Mouse (Mus musculus): ENCODE measurements around the gene Gpr15. TPM values are rescaled to one million over a fixed set of nuclear protein-coding genes. Genes with fewer than 3 reads are reported as not detected.

Gene Gpr15
- polyA plus RNA-seq, 1 experiment from 2014 or later: not detected

DNA sequence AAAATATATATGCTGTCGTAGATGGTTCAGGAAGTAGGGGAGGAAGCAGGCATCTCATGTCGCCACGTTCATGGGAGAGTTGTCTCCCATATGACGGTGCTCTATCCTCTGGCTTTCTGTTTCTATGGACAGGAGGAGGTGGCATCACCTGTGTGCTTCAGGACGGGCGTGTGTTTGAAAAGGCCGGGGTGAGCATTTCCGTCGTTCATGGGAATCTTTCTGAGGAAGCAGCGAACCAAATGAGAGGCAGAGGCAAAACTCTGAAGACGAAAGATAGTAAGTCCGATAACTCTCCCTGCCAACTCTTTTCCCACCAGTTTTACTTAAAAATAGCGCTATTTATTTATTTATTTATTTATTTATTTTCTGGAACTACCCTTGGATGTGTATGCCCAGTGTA is 46.5 kb downstream of the Gpr15 start:
- peak overlapping the region; percentile 92; the same call in 1 of the 2 replicates for H3K4me3 ChIP-seq (ENCODE audit: low read depth, low read length)
- no peaks in the 10 kb centered on the region for H3K27me3 ChIP-seq (ENCODE audit: insufficient read depth, low read length)
- DNase-seq (no peak), ATAC-seq (ENCODE audit: insufficient read depth) (no peak)
- peaks cover 39% of the 10 kb centered on the region for H3K36me3 ChIP-seq (ENCODE audit: insufficient read depth)
- no peaks in the 10 kb centered on the region for H3K4me1 ChIP-seq (ENCODE audit: insufficient read depth)
- no peak overlapping the region; the same call in 1 of the 2 replicates for H3K27ac ChIP-seq (ENCODE audit: low read depth)
- WGBS: 91% methylated on average over 13 of the region's 13 CpGs
- no peak overlapping the region; the same call in 1 of the 2 replicates for H3K9ac ChIP-seq
- TF ChIP-seq CTCF (IDR thresholded peaks at IDR 0.05; ENCODE audit: low read depth): no peak
- H3K4me2 ChIP-seq: no peak overlapping the region
- H3K9me3 ChIP-seq (ENCODE audit: low read depth, low read length): no peaks in the 10 kb centered on the region

- no peak for ATAC-seq (ENCODE audit: insufficient read depth)
- no peak for DNase-seq
- no peak for TF ChIP-seq CTCF (IDR thresholded peaks at IDR 0.05; ENCODE audit: low read depth)
- no peaks in the 10 kb centered on the region for H3K4me1 ChIP-seq (ENCODE audit: insufficient read depth)
- H3K4me2 ChIP-seq: peak overlapping the region; percentile 84
- H3K27ac ChIP-seq (ENCODE audit: low read depth): no peak overlapping the region
- peaks cover 30% of the 10 kb centered on the region for H3K36me3 ChIP-seq (ENCODE audit: insufficient read depth)
- WGBS: 65% methylated on average over 8 of the region's 8 CpGs
- peak overlapping the region; percentile 88 for H3K9ac ChIP-seq
- no peaks in the 10 kb centered on the region for H3K9me3 ChIP-seq (ENCODE audit: low read depth, low read length)
- H3K4me3 ChIP-seq (ENCODE audit: low read depth, low read length): peak overlapping the region; percentile 92
- no peaks in the 10 kb centered on the region for H3K27me3 ChIP-seq (ENCODE audit: insufficient read depth, low read length)
Measured at GRCm38 (mm10) chr16:58671212-58671985, 47.5 kb downstream of the Gpr15 start.

DNA sequence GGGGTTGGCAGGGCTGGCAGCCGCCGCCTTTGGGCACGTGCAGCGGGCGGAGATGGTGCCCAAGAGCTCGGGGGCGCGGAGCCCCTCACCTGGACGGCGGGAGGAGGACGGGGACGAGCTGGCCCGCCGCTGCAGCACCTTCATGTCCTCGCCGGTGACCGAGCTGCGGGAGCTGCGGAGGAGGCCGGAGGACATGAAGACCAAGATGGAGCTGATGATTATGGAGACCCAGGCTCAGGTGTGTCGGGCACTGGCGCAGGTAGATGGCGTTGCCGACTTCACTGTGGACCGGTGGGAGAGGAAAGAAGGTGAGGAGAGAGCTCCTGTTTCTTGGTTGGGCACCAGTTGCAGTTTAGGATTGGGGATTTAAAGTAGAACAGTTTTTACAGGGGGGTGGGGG is 48.2 kb downstream of the Gpr15 start:
- Histone ChIP-seq H3K4me2 (peak overlapping the region; percentile 84), H3K9ac (peak overlapping the region; percentile 88), H3K4me1 (ENCODE audit: insufficient read depth) (no peaks in the 10 kb centered on the region), H3K36me3 (ENCODE audit: insufficient read depth) (peaks cover 24% of the 10 kb centered on the region), H3K4me3 (ENCODE audit: low read depth, low read length) (peak overlapping the region; percentile 92), H3K27ac (ENCODE audit: low read depth) (peak overlapping the region; percentile 89), H3K9me3 (ENCODE audit: low read depth, low read length) (no peaks in the 10 kb centered on the region), H3K27me3 (ENCODE audit: insufficient read depth, low read length) (no peaks in the 10 kb centered on the region)
- ATAC-seq (ENCODE audit: insufficient read depth): peak; percentile 19
- WGBS: under 1% methylated on average over 25 of the region's 25 CpGs
- DNase-seq: peak; percentile 47
- TF ChIP-seq CTCF (IDR thresholded peaks at IDR 0.05; ENCODE audit: low read depth): no peak

GRCm38 (mm10) chr16:58669917-58670630 is 48.8 kb downstream of the Gpr15 start, which contains the start of gene Cpox:
Gene Cpox, plus strand, starts transcription at chr16:58670292.
- TF ChIP-seq CTCF (IDR thresholded peaks at IDR 0.05; ENCODE audit: low read depth): peak; percentile 39
- under 1% methylated on average over 50 of the region's 51 CpGs for WGBS

DNA sequence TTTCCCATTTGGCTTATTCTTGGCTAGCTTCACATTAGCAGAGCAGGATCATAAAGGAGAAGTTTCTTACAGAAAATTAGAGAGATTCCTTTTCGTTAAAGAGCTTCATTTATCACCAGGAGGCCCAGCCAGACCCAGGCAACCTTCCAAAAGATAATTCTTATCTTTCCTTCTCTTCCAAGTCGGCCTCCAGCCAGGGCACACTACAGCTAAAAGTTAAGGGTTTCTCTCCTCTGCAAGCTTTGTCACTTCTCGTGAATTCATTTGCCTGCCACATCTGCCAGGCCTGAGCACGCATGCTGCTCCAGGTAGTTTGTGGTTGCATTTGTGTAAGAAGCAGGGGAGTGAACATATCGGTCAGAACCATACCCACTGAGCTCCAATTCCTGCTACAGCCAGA is 49.6 kb downstream of the Gpr15 start:
- ATAC-seq (ENCODE audit: insufficient read depth) (no peak), DNase-seq (peak; percentile 67)
- 33% methylated on average over 5 of the region's 5 CpGs for whole genome bisulfite sequencing
- Histone ChIP-seq H3K27me3 (ENCODE audit: insufficient read depth, low read length) (no peaks in the 10 kb centered on the region), H3K27ac (ENCODE audit: low read depth) (peak overlapping the region; percentile 89), H3K4me3 (ENCODE audit: low read depth, low read length) (peak overlapping the region; percentile 92), H3K9ac (no peak overlapping the region), H3K36me3 (ENCODE audit: insufficient read depth) (peaks cover 13% of the 10 kb centered on the region), H3K4me2 (peak overlapping the region; percentile 84), H3K4me1 (ENCODE audit: insufficient read depth) (no peaks in the 10 kb centered on the region), H3K9me3 (ENCODE audit: low read depth, low read length) (no peaks in the 10 kb centered on the region)
- no peak for TF ChIP-seq CTCF (IDR thresholded peaks at IDR 0.05; ENCODE audit: low read depth)

More at GRCm38 (mm10) chr16:58669917-58670630, 48.8 kb downstream of the Gpr15 start, which contains the start of gene Cpox:
- no peaks in the 10 kb centered on the region for H3K27me3 ChIP-seq (ENCODE audit: insufficient read depth, low read length)
- no peaks in the 10 kb centered on the region for H3K9me3 ChIP-seq (ENCODE audit: low read depth, low read length)
- H3K4me2 ChIP-seq: peak within 1 kb of the TSS; percentile 84
- peak within 1 kb of the TSS; percentile 88 for H3K9ac ChIP-seq
- peak; percentile 98 for ATAC-seq (ENCODE audit: insufficient read depth)
- DNase-seq: peak; percentile 90
- H3K27ac ChIP-seq (ENCODE audit: low read depth): peak within 1 kb of the TSS; percentile 89
- peak within 1 kb of the TSS; percentile 92 for H3K4me3 ChIP-seq (ENCODE audit: low read depth, low read length)
- peaks cover 21% of the 10 kb centered on the region for H3K36me3 ChIP-seq (ENCODE audit: insufficient read depth)
- H3K4me1 ChIP-seq (ENCODE audit: insufficient read depth): no peaks in the 10 kb centered on the region

GRCm38 (mm10) chr16:58668586-58668985 is 50.3 kb downstream of the Gpr15 start:
- no peak overlapping the region for H3K4me3 ChIP-seq (ENCODE audit: low read depth, low read length)
- peak overlapping the region; percentile 84; the same call in 1 of the 2 replicates for H3K4me2 ChIP-seq
- ATAC-seq (ENCODE audit: insufficient read depth): no peak
- no peak for TF ChIP-seq CTCF (IDR thresholded peaks at IDR 0.05; ENCODE audit: low read depth)
- 76% methylated on average over 3 of the region's 3 CpGs for WGBS
- no peak for DNase-seq
- peaks cover 6% of the 10 kb centered on the region for H3K36me3 ChIP-seq (ENCODE audit: insufficient read depth)
- no peaks in the 10 kb centered on the region for H3K4me1 ChIP-seq (ENCODE audit: insufficient read depth)
- no peaks in the 10 kb centered on the region for H3K27me3 ChIP-seq (ENCODE audit: insufficient read depth, low read length)
- no peaks in the 10 kb centered on the region for H3K9me3 ChIP-seq (ENCODE audit: low read depth, low read length)
- H3K9ac ChIP-seq: no peak overlapping the region
- no peak overlapping the region for H3K27ac ChIP-seq (ENCODE audit: low read depth)

Small RNA genes within 50 kb of the gene (microRNA-seq; reads per million reads assigned to microRNA genes)
- gene Gm27564 (ENCODE audit: borderline number of aligned reads): not detected

Other genes with a start within 250 kb of the Gpr15 start
- gene St3gal6, start 194.8 kb downstream of the Gpr15 start, polyA plus RNA-seq (2014; fragmentation: Nextera tagmentation; extraction: Ambion mirVana): 26.6 and 30.2 TPM in 2 replicates
- gene Gm813, start 102.1 kb downstream of the Gpr15 start, polyA plus RNA-seq (2014; fragmentation: Nextera tagmentation; extraction: Ambion mirVana): not detected in 2 replicates
- gene E330017A01Rik, start 80.3 kb downstream of the Gpr15 start, polyA plus RNA-seq (2014; fragmentation: Nextera tagmentation; extraction: Ambion mirVana): not detected in 2 replicates
- gene Cpox, start 48.8 kb downstream of the Gpr15 start, polyA plus RNA-seq (2014; fragmentation: Nextera tagmentation; extraction: Ambion mirVana): 22.7 and 23.7 TPM in 2 replicates
- gene Cldnd1, start 8.8 kb upstream of the Gpr15 start, polyA plus RNA-seq (2014; fragmentation: Nextera tagmentation; extraction: Ambion mirVana): 127 and 128 TPM in 2 replicates
- not detected in 2 replicates for gene Olfr172, start 44.1 kb upstream of the Gpr15 start, polyA plus RNA-seq (2014; fragmentation: Nextera tagmentation; extraction: Ambion mirVana)
- not detected in 2 replicates for gene Olfr173, start 81.2 kb upstream of the Gpr15 start, polyA plus RNA-seq (2014; fragmentation: Nextera tagmentation; extraction: Ambion mirVana)
- gene Olfr175-ps1, start 107.7 kb upstream of the Gpr15 start, polyA plus RNA-seq (2014; fragmentation: Nextera tagmentation; extraction: Ambion mirVana): not detected in 2 replicates
- not detected in 2 replicates for gene Olfr177, start 155.7 kb upstream of the Gpr15 start, polyA plus RNA-seq (2014; fragmentation: Nextera tagmentation; extraction: Ambion mirVana)
- not detected in 2 replicates for gene Olfr178, start 173.0 kb upstream of the Gpr15 start, polyA plus RNA-seq (2014; fragmentation: Nextera tagmentation; extraction: Ambion mirVana)
- gene Olfr181, start 209.7 kb upstream of the Gpr15 start, polyA plus RNA-seq (2014; fragmentation: Nextera tagmentation; extraction: Ambion mirVana): not detected in 2 replicates
- gene Olfr180, start 210.3 kb upstream of the Gpr15 start, polyA plus RNA-seq (2014; fragmentation: Nextera tagmentation; extraction: Ambion mirVana): not detected in 2 replicates